Mouse (Mus musculus): ENCODE data around the gene Nlgn2. TPM values are rescaled to one million over a fixed set of nuclear protein-coding genes. Genes with fewer than 3 reads are reported as not detected.

Nlgn2 gene
- total RNA-seq (2021) = 100 to 1,000 TPM; 239 to 241 TPM

DNA sequence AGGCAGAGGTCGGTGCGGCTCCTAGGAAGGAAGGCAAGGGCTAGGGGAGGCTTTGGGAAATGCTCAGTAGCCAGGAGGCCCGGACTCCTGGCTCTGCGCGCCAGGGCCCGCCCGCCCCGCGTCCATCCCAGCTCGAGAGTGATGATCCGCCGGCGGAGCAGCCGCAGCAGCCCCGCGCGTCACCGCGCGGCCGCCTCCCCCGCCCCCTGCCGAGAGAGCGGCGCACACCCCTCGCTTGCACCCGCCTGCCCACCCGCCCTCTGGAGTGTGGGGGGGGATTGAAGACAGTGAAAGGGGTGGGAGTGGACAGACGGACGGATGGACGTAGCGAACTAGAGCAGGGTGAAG lies at the start of gene Nlgn2:
TSS of gene Nlgn2 (minus strand) at position 181 of the 348 bp plus-strand sequence.
- DNase-seq (ENCODE audit: low spot score in 2 of 2) = peak in 1 of 2 experiments; percentile 93
- intact Hi-C loops (cut with DNase I) = loop anchor here (2.0 to 5.0 kb wide), 3 partner anchors 35 to 79 kb away; partner anchors contain the start of genes 2810408A11Rik, Neurl4 and Polr2a

- intact Hi-C loops (cut with DNase I) = no loop called here
- no peak for DNase-seq (ENCODE audit: low spot score in 2 of 2)
Measured at GRCm38 (mm10) chr11:69886907-69887635, 49.5 kb upstream of the Nlgn2 start.

DNA sequence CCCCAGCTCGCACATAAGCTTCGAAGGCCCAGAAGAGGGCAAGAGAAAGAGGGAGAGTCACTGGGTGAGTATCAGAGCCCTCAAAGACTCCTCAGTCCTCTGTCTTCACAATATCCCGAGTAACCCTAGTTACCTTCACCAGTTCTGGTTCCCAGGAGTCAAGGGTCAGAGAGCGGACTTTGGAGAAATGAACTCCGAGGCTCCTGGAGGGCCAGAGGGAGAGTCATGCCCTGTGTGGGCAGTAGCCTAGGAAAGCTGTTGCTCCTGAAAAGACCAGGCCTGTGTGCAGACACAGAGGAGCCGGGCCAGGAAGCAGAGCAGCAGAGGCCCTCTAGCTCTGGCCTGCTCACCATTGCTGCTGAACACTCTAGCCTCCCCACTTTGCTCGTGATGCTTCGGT lies 47.1 kb upstream of the Nlgn2 start:
- DNase-seq (ENCODE audit: low spot score in 2 of 2) = no peak
- intact Hi-C loops (cut with DNase I) = no loop called here

DNA sequence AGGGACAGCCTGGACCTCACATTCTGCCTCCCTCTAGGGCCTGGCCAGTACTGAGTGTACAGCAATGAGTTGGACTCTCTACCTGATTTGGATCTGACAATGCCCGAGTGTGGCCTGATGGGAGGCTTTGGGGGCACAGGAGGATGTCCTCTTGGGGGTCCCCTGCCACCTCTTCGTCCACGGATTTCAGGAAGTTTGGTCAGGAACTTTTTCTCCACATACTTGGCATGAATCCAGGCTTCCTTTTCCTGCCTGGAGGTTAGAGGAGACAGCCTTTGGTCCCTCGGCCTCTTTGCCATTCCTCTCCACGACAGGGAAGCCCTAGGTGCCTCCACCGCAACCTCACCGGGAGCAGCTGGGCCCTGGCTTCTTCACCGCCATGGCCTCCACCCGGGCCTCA lies 46.7 kb upstream of the Nlgn2 start:
- DNase-seq (ENCODE audit: low spot score in 2 of 2) = no peak
- intact Hi-C loops (cut with DNase I) = no loop called here

- intact Hi-C loops (cut with DNase I) = no loop called here
- DNase-seq (ENCODE audit: low spot score in 2 of 2) = no peak
Measured at GRCm38 (mm10) chr11:69883527-69884151, 46.1 kb upstream of the Nlgn2 start.

DNA sequence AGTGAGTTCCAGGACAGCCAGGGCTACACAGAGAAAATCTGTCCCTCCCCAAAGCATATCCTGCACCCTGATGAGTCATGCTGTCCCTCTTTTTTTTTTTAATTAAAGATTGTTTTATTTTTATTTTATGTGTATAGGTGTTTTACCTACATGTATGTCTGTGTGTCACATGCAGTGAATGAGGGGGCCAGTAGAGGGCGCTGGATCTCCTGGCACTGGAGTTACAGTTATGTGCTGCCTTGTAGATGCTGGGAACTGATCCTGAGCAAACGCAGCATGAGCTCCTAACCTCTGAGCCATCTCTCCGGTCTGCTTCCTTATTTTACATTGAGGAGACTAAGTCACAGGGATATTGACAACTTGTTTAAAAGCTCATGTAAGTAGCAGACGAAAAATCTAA lies 45.5 kb upstream of the Nlgn2 start:
- intact Hi-C loops (cut with DNase I) = no loop called here
- DNase-seq (ENCODE audit: low spot score in 2 of 2) = no peak

DNA sequence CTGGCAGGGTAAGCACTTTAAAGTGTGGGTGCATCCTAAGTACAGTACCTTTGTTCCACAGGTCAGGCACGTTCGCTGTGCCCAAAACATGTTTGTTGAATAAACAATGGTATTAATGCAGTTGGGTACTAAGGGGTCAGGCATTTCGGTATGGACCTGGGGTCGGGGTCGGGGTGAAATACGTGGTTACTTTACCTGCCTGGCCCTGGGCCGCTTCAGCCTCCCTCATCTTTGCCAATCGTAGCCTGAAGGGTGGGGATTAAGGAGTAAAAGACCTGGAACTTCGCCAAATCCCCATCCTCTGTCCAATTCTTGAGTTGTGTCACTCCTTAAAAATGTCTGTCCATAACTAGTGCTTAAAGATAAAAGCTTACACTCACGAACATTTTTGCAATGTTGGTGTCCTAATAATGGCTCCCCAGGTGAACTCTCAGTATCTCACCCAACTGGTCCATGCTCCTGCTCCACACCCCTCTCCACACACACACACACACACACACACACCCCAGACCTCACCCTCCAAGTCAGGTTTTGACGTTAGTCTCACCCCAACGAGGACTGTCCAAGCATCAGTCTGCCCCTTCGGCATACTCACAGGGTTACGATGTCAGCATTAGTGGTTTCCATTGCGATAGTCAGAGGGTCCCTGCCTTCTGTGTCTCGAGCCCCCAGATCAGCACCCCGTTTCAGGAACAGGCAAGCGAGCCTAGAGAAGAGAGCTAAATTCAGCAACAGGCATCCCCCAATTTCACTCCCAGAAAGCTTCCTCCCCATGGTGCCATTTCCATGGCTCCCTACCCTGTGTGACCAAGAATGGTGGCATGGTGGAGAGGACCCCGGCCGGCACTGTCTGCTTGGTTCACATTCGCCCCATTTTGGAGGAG lies 44.4 kb upstream of the Nlgn2 start:
- intact Hi-C loops (cut with DNase I) = no loop called here
- no peak for DNase-seq (ENCODE audit: low spot score in 2 of 2)

DNA sequence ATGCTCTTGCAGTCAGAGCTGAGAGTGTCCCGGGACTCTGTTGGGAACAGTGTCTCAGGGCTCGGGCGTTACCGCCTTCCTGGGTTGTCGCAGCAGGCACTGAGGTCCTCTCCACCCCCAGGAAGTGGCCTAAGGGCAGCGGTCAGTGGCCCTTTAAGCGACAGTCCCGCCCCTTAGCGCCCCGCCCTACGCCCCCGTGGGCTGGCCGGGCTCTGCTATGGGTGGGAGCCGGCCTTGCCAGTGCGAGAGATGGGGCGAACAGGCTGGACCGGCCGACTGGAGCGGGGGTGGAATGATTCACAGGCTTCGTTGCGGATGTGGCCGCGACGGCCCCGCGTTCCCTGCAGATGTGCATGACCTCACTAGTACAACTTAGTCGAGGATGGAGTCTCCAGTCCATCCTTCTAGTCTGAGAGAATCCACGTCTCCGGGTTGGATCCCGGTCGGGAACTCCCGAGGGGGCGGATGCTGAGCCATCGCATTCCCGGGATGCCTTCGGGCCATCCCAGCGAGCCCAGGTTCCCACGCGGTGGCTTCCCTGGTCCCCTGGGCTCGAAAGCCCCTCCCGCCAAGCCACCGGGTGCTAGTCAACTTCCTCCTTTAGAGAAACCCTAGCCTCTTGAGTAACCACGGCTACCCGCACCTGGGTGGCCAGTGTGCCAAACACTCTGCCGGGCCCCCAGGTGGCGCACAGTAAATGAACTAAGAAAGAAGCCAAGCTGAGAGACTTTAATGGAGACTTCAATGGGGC lies 43.4 kb upstream of the Nlgn2 start, which contains the start of gene Kctd11:
TSS of gene Kctd11 (minus strand) at position 554 of the 751 bp plus-strand sequence.
- intact Hi-C loops (cut with DNase I) = no loop called here
- DNase-seq (ENCODE audit: low spot score in 2 of 2) = peak; percentile 59 to 68

GRCm38 (mm10) chr11:69880506-69880852 lies 42.9 kb upstream of the Nlgn2 start:
- peak in 1 of 2 experiments; percentile 29 for DNase-seq (ENCODE audit: low spot score in 2 of 2)
- intact Hi-C loops (cut with DNase I) = no loop called here

- intact Hi-C loops (cut with DNase I) = loop anchor here (5.0 kb wide), 1 partner anchor 77 kb away; the partner anchor contains the start of gene Fgf11
- DNase-seq (ENCODE audit: low spot score in 2 of 2) = no peak
Measured at GRCm38 (mm10) chr11:69879711-69880110, 42.1 kb upstream of the Nlgn2 start.

GRCm38 (mm10) chr11:69878952-69879351 lies 41.4 kb upstream of the Nlgn2 start:
- intact Hi-C loops (cut with DNase I) = loop anchor here (5.0 kb wide), 1 partner anchor 77 kb away; the partner anchor contains the start of gene Fgf11
- no peak for DNase-seq (ENCODE audit: low spot score in 2 of 2)

DNA sequence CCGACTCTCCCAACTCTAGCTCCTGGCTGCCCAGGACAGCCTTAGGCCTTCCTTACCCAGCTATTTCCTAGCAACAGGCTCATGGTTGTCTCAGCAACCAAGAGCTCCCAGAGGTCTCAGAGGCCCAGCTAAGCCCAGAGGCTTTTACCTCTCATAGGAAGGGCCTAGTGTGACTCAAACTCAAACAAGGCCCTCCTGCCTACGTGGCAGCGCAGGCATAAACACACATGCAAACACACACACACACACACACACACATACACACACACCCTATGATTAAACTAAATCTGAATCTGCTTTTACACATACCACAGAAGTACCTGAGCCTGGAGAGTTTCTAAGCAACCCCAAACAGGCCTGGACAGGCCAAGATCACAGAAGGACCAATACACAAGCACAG lies 40.8 kb upstream of the Nlgn2 start:
- intact Hi-C loops (cut with DNase I) = loop anchor here (5.0 kb wide), 1 partner anchor 76 kb away; the partner anchor contains the start of gene Fgf11
- no peak for DNase-seq (ENCODE audit: low spot score in 2 of 2)

DNA sequence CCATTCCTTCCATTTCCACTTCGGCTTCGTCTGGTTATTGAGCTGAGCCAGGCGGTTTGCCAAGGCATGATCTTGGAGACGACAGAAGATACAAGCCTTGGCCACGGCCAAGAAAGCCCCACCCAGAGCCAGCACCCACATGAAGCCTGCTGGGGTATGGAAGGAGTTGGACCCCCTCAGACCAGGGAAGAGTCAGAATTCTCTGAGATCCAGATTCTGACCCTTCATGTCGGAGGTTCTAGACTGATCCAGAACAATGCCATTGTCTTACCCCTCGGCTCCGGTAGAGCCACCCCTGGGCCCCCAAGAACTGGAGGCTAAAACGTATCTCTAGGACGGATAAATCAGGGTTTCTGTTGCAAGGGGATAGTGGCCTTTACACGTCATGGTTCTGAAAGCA lies 40.3 kb upstream of the Nlgn2 start, which contains the start of gene Tmem95:
TSS of gene Tmem95 (minus strand) at position 141 of the 400 bp plus-strand sequence.
- no peak for DNase-seq (ENCODE audit: low spot score in 2 of 2)
- intact Hi-C loops (cut with DNase I) = loop anchor here (5.0 kb wide), 1 partner anchor 76 kb away; the partner anchor contains the start of gene Fgf11

DNA sequence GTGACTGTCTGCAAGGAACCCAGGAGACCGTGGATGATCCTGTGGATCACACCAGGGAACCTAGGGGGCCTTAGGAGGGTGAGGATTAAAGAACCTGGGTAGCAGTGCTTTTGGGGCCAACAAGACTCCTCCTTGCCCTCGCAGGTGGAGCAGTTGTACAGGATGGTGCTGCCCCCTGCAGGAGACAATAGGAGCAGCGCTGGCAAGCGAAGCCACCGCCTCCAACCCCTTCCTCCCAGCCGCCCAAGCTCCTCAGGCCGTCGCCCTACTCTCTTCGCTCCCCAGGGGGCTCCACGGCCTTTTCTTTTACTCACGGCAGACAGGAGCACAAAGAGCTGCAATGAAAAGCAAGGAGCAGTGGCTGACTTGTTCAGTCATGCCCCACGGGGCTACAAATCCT lies 39.3 kb upstream of the Nlgn2 start:
- intact Hi-C loops (cut with DNase I) = loop anchor here (5.0 kb wide), 1 partner anchor 75 kb away; the partner anchor contains the start of gene Fgf11
- DNase-seq (ENCODE audit: low spot score in 2 of 2) = peak; percentile 67 to 74

- intact Hi-C loops (cut with DNase I) = loop anchor here (5.0 kb wide), 1 partner anchor 74 kb away; the partner anchor contains the start of gene Fgf11
- peak; percentile 23 to 30 for DNase-seq (ENCODE audit: low spot score in 2 of 2)
Measured at GRCm38 (mm10) chr11:69876186-69876585, 38.6 kb upstream of the Nlgn2 start.

GRCm38 (mm10) chr11:69872451-69872850 lies 34.9 kb upstream of the Nlgn2 start:
- no peak for DNase-seq (ENCODE audit: low spot score in 2 of 2)
- intact Hi-C loops (cut with DNase I) = no loop called here

GRCm38 (mm10) chr11:69871822-69872221 lies 34.2 kb upstream of the Nlgn2 start:
- no peak for DNase-seq (ENCODE audit: low spot score in 2 of 2)
- intact Hi-C loops (cut with DNase I) = no loop called here

DNA sequence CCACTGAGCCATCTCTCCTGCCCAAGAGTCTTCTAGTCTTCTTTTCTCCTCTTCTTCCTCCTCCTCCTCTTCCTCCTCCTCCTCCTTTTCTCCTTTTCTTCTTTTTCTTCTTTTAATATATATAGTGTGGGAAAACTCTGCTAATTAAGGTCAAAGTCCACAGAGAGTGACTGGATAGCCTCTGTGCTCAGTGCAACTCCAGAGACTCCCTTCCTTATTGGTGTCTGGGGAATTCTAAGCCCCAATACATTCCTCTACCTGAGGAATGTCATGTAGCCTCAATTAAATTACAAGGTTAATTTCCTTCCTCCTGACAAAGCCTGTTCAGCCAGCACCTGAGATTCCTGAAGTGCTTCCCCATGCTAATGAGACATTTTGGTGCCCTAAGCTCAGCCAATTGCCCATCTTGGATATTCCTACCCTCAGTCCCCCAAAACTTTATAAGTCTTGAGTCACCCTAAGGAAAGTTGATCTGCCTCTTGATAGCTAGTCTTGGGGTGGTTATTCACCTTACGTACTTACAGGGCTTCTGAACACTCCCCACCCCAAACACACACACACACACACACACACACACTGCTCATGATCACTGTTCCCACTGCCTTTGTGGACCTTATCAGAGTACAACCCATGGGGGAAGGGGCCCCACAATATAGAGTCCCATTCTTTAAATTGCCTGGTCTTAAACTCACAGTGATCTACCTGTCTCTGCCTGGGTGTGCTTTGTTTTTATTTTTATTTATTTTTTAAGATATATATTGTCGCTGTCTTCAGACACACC lies 32.9 kb upstream of the Nlgn2 start:
- intact Hi-C loops (cut with DNase I) = no loop called here
- no peak for DNase-seq (ENCODE audit: low spot score in 2 of 2)
